Mouse (Mus musculus) skeletal muscle tissue, adult 2 months (tissue): Measurements from ENCODE around the gene Rufy2.

Experiments used
- DNase-seq: peaks from one replicate; pipeline ENCODE4 v3.0.0-alpha.2; 2012; ENCODE audit warnings: low read depth, low spot score

Rufy2 gene

DNA sequence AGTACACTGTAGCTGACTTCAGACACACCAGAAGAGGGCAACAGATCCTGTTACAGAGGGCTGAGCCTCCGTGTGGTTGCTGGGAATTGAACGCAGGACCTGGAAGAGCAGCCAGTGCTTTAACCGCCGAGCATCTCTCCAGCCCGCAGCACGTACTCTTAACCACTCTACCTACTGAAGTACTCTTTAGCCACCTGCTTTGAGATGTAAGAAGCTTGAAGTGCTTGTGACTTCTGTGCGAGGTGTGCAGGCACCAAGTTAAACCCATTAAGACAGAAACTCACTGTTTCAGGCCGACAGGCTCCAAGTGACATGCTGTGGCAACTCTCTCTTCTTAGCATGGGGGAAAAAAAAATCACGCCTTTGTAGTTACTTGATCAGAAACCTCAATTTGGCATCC lies 34.1 kb downstream of the Rufy2 start:
- no peak for DNase-seq

- no peak for DNase-seq
These were observed 39.3 kb downstream of the Rufy2 start for GRCm38 (mm10) chr10:63019304-63019703.

DNA sequence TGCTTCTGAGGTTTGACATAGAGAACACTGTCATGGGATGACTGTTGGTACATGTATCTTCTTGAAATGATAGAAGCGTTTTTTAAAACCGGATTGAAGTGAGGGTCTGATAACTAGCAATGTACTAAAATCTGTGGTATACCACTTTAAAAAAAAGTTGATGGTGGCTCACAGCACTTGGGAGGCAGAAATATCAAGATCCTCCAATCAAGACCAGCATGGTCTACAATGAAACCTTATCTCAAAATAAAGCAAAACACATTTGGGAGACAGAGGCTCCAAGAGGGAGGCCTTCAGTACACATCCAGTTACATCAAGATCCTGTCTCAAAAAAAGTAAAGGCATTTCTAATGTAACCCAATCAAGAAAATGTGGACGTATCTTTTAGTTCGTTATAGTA lies 41.7 kb downstream of the Rufy2 start:
- no peak for DNase-seq

DNA sequence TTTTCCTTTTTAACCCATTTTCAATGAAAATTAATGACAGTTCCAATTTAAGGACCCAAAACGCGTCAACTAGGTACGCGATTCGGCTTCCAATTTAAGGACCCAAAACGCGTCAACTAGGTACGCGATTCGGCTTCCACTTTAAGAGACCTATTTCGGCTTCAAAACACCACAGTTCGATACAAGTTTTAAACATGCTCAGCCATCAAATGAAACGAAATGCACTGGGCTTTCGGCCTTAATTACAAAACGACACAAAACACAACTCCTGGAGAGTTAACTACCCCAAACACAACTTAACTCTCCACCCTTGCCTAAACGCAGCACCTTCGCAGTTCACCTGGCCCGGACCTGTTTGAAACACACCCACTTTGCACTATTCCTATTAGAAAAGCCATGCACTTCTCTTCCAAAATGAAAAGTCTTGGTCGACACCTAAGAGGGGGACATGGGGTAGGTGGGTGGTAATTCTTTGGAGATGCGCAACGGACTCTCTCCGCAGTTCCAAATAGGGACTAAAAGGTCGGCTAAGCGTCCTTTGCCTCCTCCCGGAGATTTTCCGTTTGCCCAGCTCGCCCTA lies 42.6 kb downstream of the Rufy2 start:
- no peak for DNase-seq

DNA sequence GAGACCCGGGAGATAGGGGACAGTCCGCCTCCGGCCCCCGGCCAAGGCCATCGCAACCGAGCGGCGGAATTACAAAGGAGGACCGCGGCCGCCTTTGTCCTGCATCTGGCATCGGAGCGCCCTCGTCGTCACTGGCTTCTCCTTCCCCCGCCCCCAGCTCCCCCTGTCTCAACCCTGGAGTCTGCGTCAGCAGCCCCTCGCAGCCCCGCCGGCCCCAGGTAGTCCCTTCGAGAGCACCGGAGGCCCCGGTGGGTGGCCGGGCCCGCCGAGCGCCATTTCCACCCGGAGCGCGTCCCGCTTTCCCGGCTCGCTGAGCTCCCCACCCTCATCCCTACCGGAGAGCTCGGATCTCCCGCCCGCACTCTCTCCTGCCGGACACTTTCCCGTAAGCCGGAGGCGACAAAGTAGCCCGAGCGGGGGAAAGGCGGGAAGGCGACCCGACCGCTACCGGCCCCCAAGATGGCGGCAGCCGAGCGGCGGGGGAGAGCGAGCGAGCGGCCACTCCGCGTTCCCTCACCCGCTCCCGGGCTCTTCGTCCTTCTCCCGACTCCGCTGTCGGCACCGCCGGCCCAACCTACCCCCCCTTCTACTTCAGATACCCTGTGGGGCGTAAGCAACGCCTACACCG lies 43.2 kb downstream of the Rufy2 start:
- peak; percentile 31 for DNase-seq

GRCm38 (mm10) chr10:63023749-63024579 lies 43.9 kb downstream of the Rufy2 start, which contains the start of the genes Hnrnph3 and Pbld2:
Hnrnph3 (minus strand) TSS chr10:63024217.
Pbld2 (plus strand) TSS chr10:63024315.
- peak; percentile 99 for DNase-seq

DNA sequence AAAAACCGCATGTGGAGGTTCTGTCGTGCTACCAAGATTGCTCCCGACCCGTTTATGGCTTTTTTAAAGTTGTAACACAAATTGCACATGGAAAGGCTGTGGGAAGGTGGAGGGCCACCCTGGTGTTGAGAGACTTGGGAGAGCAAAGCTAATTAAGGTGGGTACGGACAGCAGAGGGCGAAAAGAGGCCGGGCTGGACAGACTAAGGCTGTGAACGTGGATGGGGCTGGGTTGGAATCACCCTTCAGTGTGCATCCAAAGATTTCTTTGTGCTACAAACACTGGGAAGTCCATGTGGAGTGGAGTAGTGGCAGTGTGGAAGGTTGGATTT lies 44.5 kb downstream of the Rufy2 start:
- DNase-seq, result peak; percentile 62

- no peak for DNase-seq
These were observed 45.0 kb downstream of the Rufy2 start for GRCm38 (mm10) chr10:63025016-63025415.

DNA sequence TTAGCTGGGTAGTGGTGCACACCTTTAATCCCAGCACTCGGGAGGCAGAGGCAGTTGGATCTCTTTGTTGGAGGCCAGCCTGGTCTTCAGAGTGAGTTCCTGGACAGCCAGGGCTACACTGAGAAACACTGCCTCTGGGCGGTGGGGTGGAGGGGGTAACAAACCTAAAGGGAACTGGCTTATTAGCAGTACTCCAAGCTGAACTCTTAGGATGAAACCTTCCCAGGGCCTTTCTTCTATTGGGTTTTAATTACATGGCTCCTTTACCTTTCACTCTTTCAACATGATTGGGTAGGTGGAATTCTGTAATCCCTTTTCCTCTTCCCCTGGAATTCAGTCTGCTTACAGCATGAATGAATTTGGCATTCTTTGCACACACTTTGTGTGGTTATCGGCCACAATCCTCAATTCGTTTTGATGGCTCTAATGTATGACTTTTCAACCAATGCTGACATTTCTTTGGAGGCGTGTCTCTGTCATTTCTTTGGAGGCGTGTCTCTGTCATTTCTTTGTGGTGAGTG lies 45.5 kb downstream of the Rufy2 start:
- no peak for DNase-seq

- no peak for DNase-seq
These were observed 46.3 kb downstream of the Rufy2 start for GRCm38 (mm10) chr10:63026156-63026794.

DNA sequence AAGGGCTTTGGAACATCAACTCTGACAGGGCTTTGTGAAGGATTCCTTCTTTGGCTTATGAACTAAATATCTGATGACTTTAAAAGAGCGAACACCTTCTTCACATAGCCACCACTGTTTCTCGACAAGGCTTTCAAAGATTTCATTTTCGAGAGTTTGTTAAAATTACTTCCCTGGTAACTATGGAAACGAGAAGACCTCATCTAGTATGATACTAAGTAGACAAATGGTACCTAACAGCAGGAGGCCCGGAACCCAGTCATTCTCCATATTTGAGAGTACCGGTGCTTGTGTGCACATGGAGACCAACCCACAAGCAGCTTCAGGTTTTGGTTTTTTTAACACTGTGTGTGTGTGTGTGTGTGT lies 46.8 kb downstream of the Rufy2 start:
- no peak for DNase-seq

GRCm38 (mm10) chr10:63027376-63028161 lies 47.5 kb downstream of the Rufy2 start:
- no peak for DNase-seq

DNA sequence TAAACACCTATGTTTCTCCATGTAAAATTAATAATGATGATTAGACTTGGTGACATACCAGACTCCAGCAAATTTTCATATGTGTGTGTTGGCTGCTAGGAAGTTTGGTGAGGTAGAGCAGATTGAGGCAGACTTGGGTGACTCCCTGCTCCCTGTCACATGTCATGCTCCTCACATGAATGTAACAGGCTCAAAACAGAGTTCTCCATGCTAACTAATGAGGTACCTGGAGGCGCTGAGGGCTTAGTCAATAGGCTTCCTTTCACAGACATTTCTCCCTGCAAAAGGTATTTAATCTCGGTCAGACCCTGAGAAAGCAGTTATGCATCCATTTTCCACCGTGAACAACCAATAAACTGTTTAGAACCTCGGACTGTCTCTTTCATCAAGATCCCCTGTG lies 48.4 kb downstream of the Rufy2 start:
- DNase-seq, result no peak

DNA sequence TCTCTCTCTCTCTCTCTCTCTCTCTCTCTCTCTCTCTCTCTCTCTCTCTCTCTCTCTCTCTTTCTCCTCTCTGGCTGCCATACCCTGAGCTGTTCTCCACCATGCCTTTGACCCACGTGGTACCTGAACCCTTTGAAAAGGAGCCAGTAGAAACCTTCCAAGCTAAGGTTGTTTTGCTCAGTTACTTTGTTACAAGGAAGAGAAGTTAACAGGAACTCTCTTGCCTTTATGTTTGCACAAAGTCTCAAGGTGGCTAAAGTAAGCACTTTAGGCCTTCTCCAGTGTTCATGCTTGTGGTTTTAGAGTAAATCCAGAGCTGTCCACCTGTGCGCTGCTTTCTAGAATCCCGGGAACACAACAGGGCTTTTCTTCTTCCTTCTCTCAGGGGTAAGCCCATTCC lies 52.2 kb downstream of the Rufy2 start:
- no peak for DNase-seq

GRCm38 (mm10) chr10:63032956-63033355 lies 52.9 kb downstream of the Rufy2 start:
- no peak for DNase-seq

DNA sequence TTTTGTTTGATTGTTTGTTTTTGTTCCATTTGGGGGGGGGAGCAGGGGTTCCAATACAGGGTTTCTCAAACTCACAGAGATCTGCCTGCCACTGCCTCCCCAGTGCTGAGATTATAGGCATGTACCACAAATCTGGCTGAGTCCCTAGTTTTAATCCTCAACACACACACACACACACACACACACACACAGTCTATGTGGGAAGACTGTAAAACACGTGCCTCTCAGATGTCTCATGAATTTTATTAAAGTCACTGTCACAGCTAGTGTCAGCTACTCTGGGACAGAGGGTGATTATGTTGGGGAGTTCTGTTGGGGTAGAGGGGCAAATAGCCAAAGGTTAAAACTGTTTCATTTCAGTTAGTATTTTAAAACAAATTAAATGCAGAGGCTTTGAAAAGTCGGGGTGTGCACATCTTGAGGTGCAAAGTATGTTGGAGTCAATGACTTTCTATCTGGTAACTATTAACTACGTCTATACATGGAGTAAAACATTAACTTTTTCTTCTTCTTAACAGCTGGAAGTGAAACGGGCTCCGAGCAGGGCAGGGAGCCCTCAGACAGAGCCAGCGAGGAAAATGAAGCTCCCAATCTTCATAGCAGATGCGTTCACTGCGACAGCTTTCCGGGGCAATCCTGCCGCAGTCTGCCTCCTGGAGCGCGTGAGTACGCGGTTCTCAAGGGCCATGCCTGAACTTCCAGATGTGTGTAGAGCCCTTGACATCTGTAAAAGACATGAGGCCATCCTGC lies 58.7 kb downstream of the Rufy2 start:
- no peak for DNase-seq

GRCm38 (mm10) chr10:63039867-63040628 lies 60.0 kb downstream of the Rufy2 start:
- DNase-seq, result no peak

GRCm38 (mm10) chr10:63043154-63043553 lies 63.1 kb downstream of the Rufy2 start:
- DNase-seq, result no peak

- no peak for DNase-seq
These were observed 67.7 kb downstream of the Rufy2 start for GRCm38 (mm10) chr10:63047751-63048150.

GRCm38 (mm10) chr10:63049106-63049505 lies 69.1 kb downstream of the Rufy2 start:
- no peak for DNase-seq
